Mouse (Mus musculus): Measurements from ENCODE around the gene Eloa. TPM values are rescaled to one million over a fixed set of nuclear protein-coding genes. Genes with fewer than 3 reads are reported as not detected.
"Not testable (repeated sequence)": the region's sequence is repeated elsewhere in the genome, so short reads cannot be mapped to it uniquely, and the experiment has no call there.

Eloa gene
- total and polyA plus RNA-seq, 3 experiments: 11.0 to 35.5 (median 31.1) TPM

DNA sequence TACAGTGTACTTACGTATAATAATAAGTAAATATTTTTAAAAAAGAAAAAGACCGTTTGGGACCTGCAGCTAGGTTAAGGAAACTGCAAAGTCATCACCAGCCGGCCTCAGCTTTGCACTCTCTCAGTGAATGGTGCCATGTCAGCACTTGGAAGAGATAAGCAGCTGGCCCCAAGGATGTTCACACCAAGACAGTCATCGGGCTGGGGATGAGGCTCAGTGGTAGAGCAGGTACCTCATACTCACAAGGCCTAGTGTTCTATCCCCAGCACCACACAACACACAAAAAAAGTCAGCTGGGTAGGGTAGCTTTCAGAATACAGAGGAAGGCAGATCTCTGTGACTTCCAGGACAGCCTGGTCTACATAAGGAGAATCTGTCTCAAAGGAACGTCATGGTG lies 36.4 kb downstream of the Eloa start:
- TF ChIP-seq EP300 (IDR thresholded peaks at IDR 0.05; ENCODE audit: insufficient read depth, low read depth, low read length) (no peak), CTCF (IDR thresholded peaks at IDR 0.05) (no peak), POLR2A (IDR thresholded peaks at IDR 0.05; ENCODE audit: insufficient read depth, low read depth, low read length) (no peak)
- no peak overlapping the region for H3K4me3 ChIP-seq
- WGBS: 83% methylated on average over 5 of the region's 5 CpGs
- H3K4me1 ChIP-seq (ENCODE audit: control insufficient read depth, insufficient read depth, low read length): peaks cover 4% of the 10 kb centered on the region
- H3K9ac ChIP-seq (ENCODE audit: low read depth, low read length): no peak overlapping the region
- H3K27me3 ChIP-seq (ENCODE audit: control insufficient read depth, insufficient read depth, low read length): no peaks in the 10 kb centered on the region
- no peak overlapping the region for H3K27ac ChIP-seq
- no peaks in the 10 kb centered on the region for H3K36me3 ChIP-seq (ENCODE audit: control insufficient read depth, insufficient read depth, low read length)
- intact Hi-C loops (cut with DNase I): loop anchor here (5.0 kb wide), 2 partner anchors 37 to 67 kb away; partner anchors contain the start of genes Eloa and Rpl11
- no peaks in the 10 kb centered on the region for H3K79me2 ChIP-seq (replicated peaks; ENCODE audit: control insufficient read depth, insufficient read depth, low read length)
- DNase-seq: no peak

- no peak overlapping the region for H3K9ac ChIP-seq (ENCODE audit: low read depth, low read length)
- TF ChIP-seq CTCF (IDR thresholded peaks at IDR 0.05): no peak
- H3K4me3 ChIP-seq: no peak overlapping the region
- no peak for DNase-seq
- H3K27me3 ChIP-seq (ENCODE audit: control insufficient read depth, insufficient read depth, low read length): no peaks in the 10 kb centered on the region
- 80% methylated on average over 5 of the region's 5 CpGs for WGBS
- peaks cover 4% of the 10 kb centered on the region for H3K4me1 ChIP-seq (ENCODE audit: control insufficient read depth, insufficient read depth, low read length)
- intact Hi-C loops (cut with DNase I): no loop called here
- no peak overlapping the region for H3K27ac ChIP-seq
- H3K79me2 ChIP-seq (replicated peaks; ENCODE audit: control insufficient read depth, insufficient read depth, low read length): no peaks in the 10 kb centered on the region
- H3K36me3 ChIP-seq (ENCODE audit: control insufficient read depth, insufficient read depth, low read length): no peaks in the 10 kb centered on the region
These were observed 37.0 kb downstream of the Eloa start for GRCm38 (mm10) chr4:135984556-135984955.

- H3K4me3 ChIP-seq: no peak overlapping the region
- H3K9ac ChIP-seq (ENCODE audit: low read depth, low read length): no peak overlapping the region
- peaks cover 4% of the 10 kb centered on the region for H3K4me1 ChIP-seq (ENCODE audit: control insufficient read depth, insufficient read depth, low read length)
- H3K27me3 ChIP-seq (ENCODE audit: control insufficient read depth, insufficient read depth, low read length): no peaks in the 10 kb centered on the region
- H3K36me3 ChIP-seq (ENCODE audit: control insufficient read depth, insufficient read depth, low read length): no peaks in the 10 kb centered on the region
- no peaks in the 10 kb centered on the region for H3K79me2 ChIP-seq (replicated peaks; ENCODE audit: control insufficient read depth, insufficient read depth, low read length)
- H3K27ac ChIP-seq: no peak overlapping the region
- WGBS: 55% methylated on average over 7 of the region's 7 CpGs
- DNase-seq: no peak
- no peak for TF ChIP-seq EP300 (IDR thresholded peaks at IDR 0.05; ENCODE audit: insufficient read depth, low read depth, low read length)
- TF ChIP-seq POLR2A (IDR thresholded peaks at IDR 0.05; ENCODE audit: insufficient read depth, low read depth, low read length): no peak
- no peak for TF ChIP-seq CTCF (IDR thresholded peaks at IDR 0.05)
- intact Hi-C loops (cut with DNase I): no loop called here
These were observed 40.0 kb downstream of the Eloa start for GRCm38 (mm10) chr4:135981524-135982063.

GRCm38 (mm10) chr4:135980223-135980622 lies 41.3 kb downstream of the Eloa start:
- H3K9ac ChIP-seq (ENCODE audit: low read depth, low read length); H3K27me3 ChIP-seq (ENCODE audit: control insufficient read depth, insufficient read depth, low read length); H3K36me3 ChIP-seq (ENCODE audit: control insufficient read depth, insufficient read depth, low read length); H3K27ac ChIP-seq; H3K4me3 ChIP-seq; intact Hi-C loops (cut with DNase I); H3K4me1 ChIP-seq (ENCODE audit: control insufficient read depth, insufficient read depth, low read length); H3K79me2 ChIP-seq (replicated peaks; ENCODE audit: control insufficient read depth, insufficient read depth, low read length); DNase-seq: not testable (repeated sequence)
- 92% methylated on average over 5 of the region's 5 CpGs for WGBS

DNA sequence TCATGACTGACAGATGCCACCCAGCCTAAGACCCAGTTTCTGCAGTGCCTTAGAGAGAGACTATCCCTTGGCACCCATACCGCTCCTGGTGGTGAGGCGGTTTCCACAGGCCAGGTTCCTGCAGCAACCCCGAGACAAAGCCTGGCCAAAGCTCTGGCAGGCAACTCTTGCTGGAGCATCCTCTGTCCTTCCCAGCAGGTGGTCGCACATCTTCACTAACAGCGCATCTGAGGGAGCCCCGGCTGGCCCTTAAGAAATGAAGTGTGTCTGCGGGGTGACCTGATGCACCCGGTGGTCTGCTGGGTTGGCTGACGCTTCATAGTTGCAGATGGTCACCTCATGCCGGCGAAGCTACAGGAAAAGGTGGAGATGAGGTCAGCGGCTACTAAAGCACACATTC lies 45.4 kb downstream of the Eloa start:
- no peak for TF ChIP-seq EP300 (IDR thresholded peaks at IDR 0.05; ENCODE audit: insufficient read depth, low read depth, low read length)
- TF ChIP-seq POLR2A (IDR thresholded peaks at IDR 0.05; ENCODE audit: insufficient read depth, low read depth, low read length): no peak
- TF ChIP-seq CTCF (IDR thresholded peaks at IDR 0.05): no peak
- Histone ChIP-seq H3K27ac (no peak overlapping the region), H3K36me3 (ENCODE audit: control insufficient read depth, insufficient read depth, low read length) (no peaks in the 10 kb centered on the region), H3K79me2 (replicated peaks; ENCODE audit: control insufficient read depth, insufficient read depth, low read length) (peaks cover 2% of the 10 kb centered on the region; the same call in 1 of the 2 replicates), H3K27me3 (ENCODE audit: control insufficient read depth, insufficient read depth, low read length) (no peaks in the 10 kb centered on the region), H3K4me3 (no peak overlapping the region), H3K4me1 (ENCODE audit: control insufficient read depth, insufficient read depth, low read length) (peaks cover 7% of the 10 kb centered on the region), H3K9ac (ENCODE audit: low read depth, low read length) (no peak overlapping the region)
- WGBS: 91% methylated on average over 12 of the region's 12 CpGs
- intact Hi-C loops (cut with DNase I): loop anchor here (10.0 kb wide), 1 partner anchor 179 kb away; no protein-coding TSS in a partner anchor
- no peak for DNase-seq

GRCm38 (mm10) chr4:135972911-135973811 lies 48.4 kb downstream of the Eloa start:
- H3K9ac ChIP-seq (ENCODE audit: low read depth, low read length): peak overlapping the region; percentile 8; the same call in 1 of the 2 replicates
- DNase-seq: peak; percentile 18 to 38
- TF ChIP-seq CTCF (IDR thresholded peaks at IDR 0.05) (no peak), POLR2A (IDR thresholded peaks at IDR 0.05; ENCODE audit: insufficient read depth, low read depth, low read length) (no peak), EP300 (IDR thresholded peaks at IDR 0.05; ENCODE audit: insufficient read depth, low read depth, low read length) (no peak)
- intact Hi-C loops (cut with DNase I): loop anchor here (10.0 kb wide), 1 partner anchor 182 kb away; no protein-coding TSS in a partner anchor
- no peaks in the 10 kb centered on the region for H3K36me3 ChIP-seq (ENCODE audit: control insufficient read depth, insufficient read depth, low read length)
- peaks cover 7% of the 10 kb centered on the region for H3K4me1 ChIP-seq (ENCODE audit: control insufficient read depth, insufficient read depth, low read length)
- peak overlapping the region; percentile 96 for H3K4me3 ChIP-seq
- H3K27ac ChIP-seq: peak overlapping the region; percentile 86
- no peaks in the 10 kb centered on the region for H3K27me3 ChIP-seq (ENCODE audit: control insufficient read depth, insufficient read depth, low read length)
- 31% methylated on average over 13 of the region's 13 CpGs for WGBS
- peaks cover 2% of the 10 kb centered on the region; the same call in 1 of the 2 replicates for H3K79me2 ChIP-seq (replicated peaks; ENCODE audit: control insufficient read depth, insufficient read depth, low read length)

Measured in heart, adult 2 months (tissue).